Mouse (Mus musculus): ENCODE measurements around the gene Htr6. TPM values are rescaled to one million over a fixed set of nuclear protein-coding genes. Genes with fewer than 3 reads are reported as not detected.

The Htr6 gene
- total and polyA plus RNA-seq, 2 experiments from 2014 or later: 0.96 to 4.3 TPM

GRCm38 (mm10) chr4:139042611-139043010 lies 32.8 kb downstream of the Htr6 start:
- Histone ChIP-seq H3K9ac (replicated peaks; ENCODE audit: low read length) (no peak overlapping the region), H3K4me1 (ENCODE audit: insufficient read depth, low read length) (peaks cover 24% of the 10 kb centered on the region), H3K36me3 (ENCODE audit: insufficient read depth, low read length) (no peaks in the 10 kb centered on the region), H3K4me2 (ENCODE audit: low read depth, low read length) (no peak overlapping the region), H3K9me3 (ENCODE audit: low read length) (no peaks in the 10 kb centered on the region), H3K27me3 (ENCODE audit: insufficient read depth, low read length) (0 out of 2 replicates have a peak, but pooled peaks cover 5% of the 10 kb centered on the region), H3K4me3 (ENCODE audit: low read length) (no peak overlapping the region), H3K27ac (no peak overlapping the region)
- no peak for TF ChIP-seq CTCF (IDR thresholded peaks at IDR 0.05; ENCODE audit: low read depth)
- WGBS: 72% methylated on average over 5 of the region's 5 CpGs
- ATAC-seq (no peak), DNase-seq (ENCODE audit: low spot score) (no peak)

DNA sequence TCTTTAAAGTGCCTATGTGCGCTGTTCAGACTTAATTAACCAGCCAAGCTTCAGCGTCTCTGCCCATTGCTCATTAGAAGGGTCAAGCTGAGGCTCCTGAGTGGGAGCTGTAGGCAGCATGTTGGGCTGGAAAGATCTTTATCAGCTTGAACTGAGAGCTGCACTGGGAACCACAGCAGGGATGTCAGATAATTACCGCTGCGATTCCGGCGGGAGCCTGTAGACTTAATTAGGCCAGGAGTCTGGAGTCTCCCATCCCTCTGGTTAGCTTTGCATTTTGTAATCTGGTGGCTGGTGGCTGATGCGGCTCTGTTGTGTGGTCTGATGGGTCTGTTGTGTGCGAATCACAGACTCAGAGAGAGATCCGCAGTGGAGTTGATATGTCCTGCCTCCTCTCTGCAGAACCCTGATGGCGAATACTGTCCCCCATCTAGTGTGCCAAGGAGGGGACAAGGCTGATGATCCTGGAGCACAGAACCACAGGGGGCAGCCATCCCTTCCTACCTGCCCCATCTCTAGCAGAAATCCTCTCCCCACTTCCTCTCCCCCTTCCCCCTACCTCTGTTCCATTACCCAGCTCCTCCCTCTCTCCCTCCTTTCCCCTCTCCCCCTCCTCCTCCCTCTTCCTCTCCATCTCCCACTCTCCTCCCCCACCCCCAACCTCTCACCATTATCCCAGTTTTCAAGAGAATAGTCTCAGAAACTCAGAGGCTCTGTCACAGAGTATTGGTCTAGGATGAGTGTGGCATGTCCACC lies 35.1 kb downstream of the Htr6 start:
- WGBS: 12% methylated on average over 10 of the region's 10 CpGs
- peak; percentile 43 for ATAC-seq
- DNase-seq (ENCODE audit: low spot score): peak; percentile 62
- no peak overlapping the region for H3K4me2 ChIP-seq (ENCODE audit: low read depth, low read length)
- 0 out of 2 replicates have a peak, but pooled peaks cover 5% of the 10 kb centered on the region for H3K27me3 ChIP-seq (ENCODE audit: insufficient read depth, low read length)
- no peak for TF ChIP-seq CTCF (IDR thresholded peaks at IDR 0.05; ENCODE audit: low read depth)
- no peak overlapping the region for H3K4me3 ChIP-seq (ENCODE audit: low read length)
- H3K4me1 ChIP-seq (ENCODE audit: insufficient read depth, low read length): peaks cover 25% of the 10 kb centered on the region
- H3K27ac ChIP-seq: no peak overlapping the region
- H3K9me3 ChIP-seq (ENCODE audit: low read length): no peaks in the 10 kb centered on the region
- H3K9ac ChIP-seq (replicated peaks; ENCODE audit: low read length): no peak overlapping the region
- H3K36me3 ChIP-seq (ENCODE audit: insufficient read depth, low read length): no peaks in the 10 kb centered on the region

- 22% methylated on average over 17 of the region's 17 CpGs for WGBS
- DNase-seq (ENCODE audit: low spot score): peak; percentile 82
- Histone ChIP-seq H3K4me3 (ENCODE audit: low read length) (no peak overlapping the region), H3K27ac (peak overlapping the region; percentile 5), H3K4me1 (ENCODE audit: insufficient read depth, low read length) (peaks cover 25% of the 10 kb centered on the region), H3K9ac (replicated peaks; ENCODE audit: low read length) (0 out of 2 replicates have a peak overlapping the region, but pooled peaks have one; percentile 13), H3K4me2 (ENCODE audit: low read depth, low read length) (no peak overlapping the region), H3K36me3 (ENCODE audit: insufficient read depth, low read length) (no peaks in the 10 kb centered on the region), H3K9me3 (ENCODE audit: low read length) (no peaks in the 10 kb centered on the region), H3K27me3 (ENCODE audit: insufficient read depth, low read length) (no peaks in the 10 kb centered on the region)
- no peak for TF ChIP-seq CTCF (IDR thresholded peaks at IDR 0.05; ENCODE audit: low read depth)
- peak; percentile 50 for ATAC-seq
These were observed 37.4 kb downstream of the Htr6 start for GRCm38 (mm10) chr4:139037795-139038607.

DNA sequence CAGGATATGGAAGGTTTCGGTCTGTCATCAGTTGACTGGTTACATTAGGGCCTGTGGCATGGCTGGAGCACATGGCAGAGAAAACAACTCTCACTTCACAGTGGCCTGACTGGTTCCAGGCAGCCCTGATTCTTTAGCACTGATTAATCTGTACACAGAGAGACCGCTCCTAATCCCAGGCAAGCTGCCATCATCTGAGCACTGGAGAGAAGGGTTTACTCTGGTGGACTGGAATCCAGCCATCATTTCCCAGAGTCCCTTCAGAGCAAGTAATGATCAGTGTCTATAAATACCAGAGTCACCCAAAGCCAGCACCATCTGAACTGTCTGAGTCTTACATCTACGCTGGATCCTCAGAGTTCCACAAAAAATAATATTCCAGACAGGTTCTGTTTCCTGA lies 39.6 kb downstream of the Htr6 start:
- Histone ChIP-seq H3K4me3 (ENCODE audit: low read length) (no peak overlapping the region), H3K27ac (no peak overlapping the region), H3K36me3 (ENCODE audit: insufficient read depth, low read length) (no peaks in the 10 kb centered on the region), H3K9ac (replicated peaks; ENCODE audit: low read length) (no peak overlapping the region), H3K27me3 (ENCODE audit: insufficient read depth, low read length) (no peaks in the 10 kb centered on the region), H3K9me3 (ENCODE audit: low read length) (no peaks in the 10 kb centered on the region), H3K4me2 (ENCODE audit: low read depth, low read length) (no peak overlapping the region), H3K4me1 (ENCODE audit: insufficient read depth, low read length) (peaks cover 33% of the 10 kb centered on the region)
- TF ChIP-seq CTCF (IDR thresholded peaks at IDR 0.05; ENCODE audit: low read depth): no peak
- WGBS: 74% methylated on average over 3 of the region's 3 CpGs
- peak; percentile 45 for DNase-seq (ENCODE audit: low spot score)
- no peak for ATAC-seq

DNA sequence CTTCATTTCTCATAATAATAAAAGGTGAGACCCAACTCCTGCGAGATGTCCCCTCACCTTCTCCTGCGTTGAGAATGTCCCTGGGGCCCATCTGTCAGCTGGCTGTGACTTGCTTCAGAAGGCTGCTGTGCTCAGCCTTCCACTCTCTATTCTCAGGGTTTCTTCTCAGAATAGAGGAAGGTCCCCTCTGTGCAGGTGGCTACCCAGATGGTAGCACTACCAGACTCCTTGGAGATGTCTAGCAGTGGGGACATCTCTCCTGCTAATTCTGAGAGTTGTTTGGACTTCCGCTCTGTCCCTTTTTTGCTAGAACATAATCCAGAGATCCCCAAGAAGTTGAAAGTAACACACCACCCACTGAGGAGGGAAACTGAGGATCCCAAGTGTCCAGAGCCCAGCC lies 40.4 kb downstream of the Htr6 start:
- ATAC-seq (no peak), DNase-seq (ENCODE audit: low spot score) (no peak)
- H3K27ac ChIP-seq: no peak overlapping the region
- no peaks in the 10 kb centered on the region for H3K27me3 ChIP-seq (ENCODE audit: insufficient read depth, low read length)
- no peak overlapping the region for H3K4me3 ChIP-seq (ENCODE audit: low read length)
- 86% methylated on average over 3 of the region's 3 CpGs for WGBS
- H3K9ac ChIP-seq (replicated peaks; ENCODE audit: low read length): no peak overlapping the region
- no peak overlapping the region for H3K4me2 ChIP-seq (ENCODE audit: low read depth, low read length)
- H3K36me3 ChIP-seq (ENCODE audit: insufficient read depth, low read length): no peaks in the 10 kb centered on the region
- H3K9me3 ChIP-seq (ENCODE audit: low read length): no peaks in the 10 kb centered on the region
- peaks cover 27% of the 10 kb centered on the region for H3K4me1 ChIP-seq (ENCODE audit: insufficient read depth, low read length)
- no peak for TF ChIP-seq CTCF (IDR thresholded peaks at IDR 0.05; ENCODE audit: low read depth)

DNA sequence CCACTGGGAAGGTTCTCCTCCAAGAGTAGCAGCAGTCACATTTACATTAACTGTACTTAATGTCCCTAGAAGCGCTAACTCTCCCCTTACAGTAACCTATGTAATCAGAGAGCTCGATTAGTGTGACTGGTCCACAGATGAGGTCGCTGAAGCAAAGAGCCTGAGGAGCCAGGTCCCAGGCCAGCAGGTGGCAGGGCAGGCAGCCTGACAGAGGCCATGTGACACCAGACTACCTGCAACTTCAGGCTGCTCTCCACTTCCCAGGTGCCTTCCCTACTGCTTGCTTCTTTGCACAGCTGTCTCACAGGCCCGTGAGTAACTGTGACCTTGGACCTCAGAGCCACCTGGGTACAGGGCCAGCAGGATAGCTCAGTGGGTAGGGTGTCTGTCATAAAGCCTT lies 40.8 kb downstream of the Htr6 start:
- Histone ChIP-seq H3K27ac (no peak overlapping the region), H3K4me1 (ENCODE audit: insufficient read depth, low read length) (peaks cover 23% of the 10 kb centered on the region), H3K9ac (replicated peaks; ENCODE audit: low read length) (no peak overlapping the region), H3K36me3 (ENCODE audit: insufficient read depth, low read length) (no peaks in the 10 kb centered on the region), H3K27me3 (ENCODE audit: insufficient read depth, low read length) (no peaks in the 10 kb centered on the region), H3K4me2 (ENCODE audit: low read depth, low read length) (no peak overlapping the region), H3K4me3 (ENCODE audit: low read length) (no peak overlapping the region), H3K9me3 (ENCODE audit: low read length) (no peaks in the 10 kb centered on the region)
- WGBS: 50% methylated on average over 4 of the region's 4 CpGs
- TF ChIP-seq CTCF (IDR thresholded peaks at IDR 0.05; ENCODE audit: low read depth): peak; percentile 34; the same call in 1 of the 2 replicates
- ATAC-seq (no peak), DNase-seq (ENCODE audit: low spot score) (no peak)
